ENCODE assay signal across 7 mouse cellular contexts in the genomic region with DNA sequence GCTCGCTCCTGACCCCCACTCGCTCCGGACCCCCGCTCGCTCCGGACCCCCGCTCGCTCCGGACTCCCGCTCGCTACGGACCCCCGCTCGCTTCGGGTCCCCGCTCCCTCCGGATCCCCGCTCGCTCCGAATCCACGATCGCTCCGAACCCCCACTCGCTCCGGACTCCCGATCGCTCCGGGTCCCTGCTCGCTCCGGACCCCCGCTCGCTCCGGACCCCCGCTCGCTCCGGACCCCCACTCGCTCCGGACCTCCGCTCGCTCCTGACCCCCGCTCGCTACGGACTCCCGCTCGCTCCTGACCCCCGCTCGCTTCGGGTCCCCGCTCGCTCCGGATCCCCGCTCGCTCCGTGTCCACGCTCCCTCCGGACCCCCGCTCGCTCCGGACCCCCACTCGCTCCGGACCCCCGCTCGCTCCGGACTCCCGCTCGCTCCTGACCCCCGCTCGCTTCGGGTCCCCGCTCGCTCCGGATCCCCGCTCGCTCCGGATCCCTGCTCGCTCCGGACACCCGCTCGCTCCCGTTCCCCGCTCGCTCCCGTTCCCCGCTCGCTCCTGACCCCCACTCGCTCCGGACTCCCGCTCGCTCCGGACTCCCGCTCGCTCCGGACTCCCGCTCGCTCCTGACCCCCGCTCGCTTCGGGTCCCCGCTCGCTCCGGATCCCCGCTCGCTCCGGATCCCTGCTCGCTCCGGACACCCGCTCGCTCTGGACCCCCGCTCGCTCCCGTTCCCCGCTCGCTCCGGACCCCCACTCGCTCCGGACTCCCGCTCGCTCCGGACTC. TPM values are rescaled to one million over a fixed set of nuclear protein-coding genes. Genes with fewer than 3 reads are reported as not detected.
DNase-seq lines count a peak whose midpoint lies in the region; ATAC-seq and TF ChIP-seq lines count a peak whose summit lies in the region.
"Not testable (repeated sequence)": the region's sequence is repeated elsewhere in the genome, so short reads cannot be mapped to it uniquely, and the experiment has no call there.

No protein-coding gene starts in this region.

- H3K9ac ChIP-seq in forebrain, postnatal 0 days, result peak overlapping the region; percentile 43
- peak overlapping the region; percentile 53 for H3K9ac ChIP-seq in hindbrain, embryonic 12.5 days
- peak overlapping the region; percentile 58 for H3K9ac ChIP-seq in kidney, embryonic 16.5 days (replicated peaks; ENCODE audit: low read length)
- peak overlapping the region; percentile 54 for H3K9ac ChIP-seq in liver, adult 2 months (ENCODE audit: low read depth, low read length)
- H3K9ac ChIP-seq in neural tube, embryonic 13.5 days, result peak overlapping the region; percentile 67

- peak; percentile 30 for DNase-seq in embryonic facial prominence, embryonic 10.5 days (ENCODE audit: low spot score)
- DNase-seq in forebrain, postnatal 0 days, result peak; percentile 48
- not testable (repeated sequence) for DNase-seq in liver, adult 2 months (ENCODE audit: extremely low read depth, low read depth, low spot score)
- DNase-seq in lung, postnatal 10 days, result peak; percentile 45

- peak overlapping the region; percentile 60 for H3K4me3 ChIP-seq in embryonic facial prominence, embryonic 10.5 days
- peak overlapping the region; percentile 46 for H3K4me3 ChIP-seq in forebrain, postnatal 0 days (ENCODE audit: low read depth, low read length)
- H3K4me3 ChIP-seq in hindbrain, embryonic 12.5 days, result peak overlapping the region; percentile 50
- peak overlapping the region; percentile 54 for H3K4me3 ChIP-seq in kidney, embryonic 16.5 days (ENCODE audit: low read length)
- peak overlapping the region; percentile 44 for H3K4me3 ChIP-seq in liver, adult 2 months (ENCODE audit: insufficient read depth, low read depth, low read length)
- peak overlapping the region; percentile 47 for H3K4me3 ChIP-seq in neural tube, embryonic 13.5 days

- H3K79me2 ChIP-seq in liver, adult 2 months (ENCODE audit: control insufficient read depth, insufficient read depth, low read length), result not testable (repeated sequence)

- H3K9me3 ChIP-seq in embryonic facial prominence, embryonic 10.5 days; forebrain, postnatal 0 days (ENCODE audit: low read length); hindbrain, embryonic 12.5 days (replicated peaks); kidney, embryonic 16.5 days (ENCODE audit: low read length); neural tube, embryonic 13.5 days: not testable (repeated sequence)

- not testable (repeated sequence) for TF ChIP-seq POLR2A in liver, adult 2 months (IDR thresholded peaks at IDR 0.05; ENCODE audit: extremely low read depth, insufficient read depth, low read length)

- H3K4me2 ChIP-seq in forebrain, postnatal 0 days (ENCODE audit: low read depth), result peak overlapping the region; percentile 98
- H3K4me2 ChIP-seq in hindbrain, embryonic 12.5 days (replicated peaks), result peak overlapping the region; percentile 96
- H3K4me2 ChIP-seq in kidney, embryonic 16.5 days (replicated peaks; ENCODE audit: low read depth, low read length), result peak overlapping the region; percentile 76
- H3K4me2 ChIP-seq in neural tube, embryonic 13.5 days, result peak overlapping the region; percentile 88

- peaks cover 94% of the 10 kb centered on the region for H3K27me3 ChIP-seq in embryonic facial prominence, embryonic 10.5 days (replicated peaks; ENCODE audit: low read depth, poor library complexity, severe bottlenecking)
- peaks cover 38% of the 10 kb centered on the region for H3K27me3 ChIP-seq in forebrain, postnatal 0 days (ENCODE audit: insufficient read depth, low read length)
- H3K27me3 ChIP-seq in hindbrain, embryonic 12.5 days, result peaks cover 73% of the 10 kb centered on the region
- peaks cover 59% of the 10 kb centered on the region for H3K27me3 ChIP-seq in kidney, embryonic 16.5 days (ENCODE audit: insufficient read depth, low read length)
- peaks cover 17% of the 10 kb centered on the region for H3K27me3 ChIP-seq in liver, adult 2 months (ENCODE audit: control insufficient read depth, insufficient read depth, low read length)
- H3K27me3 ChIP-seq in neural tube, embryonic 13.5 days, result peaks cover 73% of the 10 kb centered on the region

- H3K4me1 ChIP-seq in embryonic facial prominence, embryonic 10.5 days, result peaks cover 18% of the 10 kb centered on the region
- H3K4me1 ChIP-seq in forebrain, postnatal 0 days (ENCODE audit: insufficient read depth); kidney, embryonic 16.5 days (ENCODE audit: insufficient read depth, low read length); liver, adult 2 months (ENCODE audit: control insufficient read depth, insufficient read depth, low read length): not testable (repeated sequence)
- peaks cover 10% of the 10 kb centered on the region for H3K4me1 ChIP-seq in hindbrain, embryonic 12.5 days
- peaks cover 16% of the 10 kb centered on the region for H3K4me1 ChIP-seq in neural tube, embryonic 13.5 days (replicated peaks)

- not testable (repeated sequence) for H3K36me3 ChIP-seq in embryonic facial prominence, embryonic 10.5 days (replicated peaks); forebrain, postnatal 0 days (ENCODE audit: insufficient read depth); hindbrain, embryonic 12.5 days; kidney, embryonic 16.5 days (ENCODE audit: insufficient read depth, low read length); liver, adult 2 months (ENCODE audit: control insufficient read depth, insufficient read depth, low read length); neural tube, embryonic 13.5 days

- 1% methylated on average over 118 of the region's 119 CpGs for WGBS in embryonic facial prominence, embryonic 10.5 days
- 1% methylated on average over 113 of the region's 119 CpGs for WGBS in forebrain, postnatal 0 days
- WGBS in hindbrain, embryonic 12.5 days, result 1% methylated on average over 101 of the region's 119 CpGs
- WGBS in kidney, embryonic 16.5 days, result under 1% methylated on average over 56 of the region's 119 CpGs
- 2% methylated on average over 111 of the region's 119 CpGs for WGBS in liver, adult 2 months
- WGBS in neural tube, embryonic 13.5 days, result under 1% methylated on average over 110 of the region's 119 CpGs

- not testable (repeated sequence) for TF ChIP-seq CTCF in forebrain, postnatal 0 days (IDR thresholded peaks at IDR 0.05; ENCODE audit: low read depth); liver, adult 2 months (IDR thresholded peaks at IDR 0.05; ENCODE audit: low read depth, low read length)

- not testable (repeated sequence) for H3K27ac ChIP-seq in embryonic facial prominence, embryonic 10.5 days (replicated peaks); forebrain, postnatal 0 days (ENCODE audit: low read depth, low read length); hindbrain, embryonic 12.5 days; kidney, embryonic 16.5 days (ENCODE audit: low read length); liver, adult 2 months (replicated peaks; ENCODE audit: insufficient read depth, low read depth, low read length); neural tube, embryonic 13.5 days (replicated peaks)

- ATAC-seq in forebrain, postnatal 0 days; hindbrain, embryonic 12.5 days (ENCODE audit: low FRiP score); kidney, embryonic 16.5 days (ENCODE audit: low FRiP score, low TSS enrichment); neural tube, embryonic 13.5 days (ENCODE audit: low read depth): not testable (repeated sequence)

RNA-seq across cellular contexts. Expression of a gene that starts 19.3 kb away (rescaled TPM):
- polyA plus RNA-seq in embryonic facial prominence, embryonic 10.5 days (2016; fragmentation: Nextera tagmentation; extraction: Ambion mirVana), result 0.26 and 0.31 TPM in 2 replicates
- 2.6 and 5.4 TPM in 2 replicates for total RNA-seq in forebrain, postnatal 0 days (2014; rRNA removed)
- polyA plus RNA-seq in forebrain, postnatal 0 days (2015; fragmentation: Nextera tagmentation; extraction: Ambion mirVana), result 1.5 and 2.4 TPM in 2 replicates
- polyA plus RNA-seq in hindbrain, embryonic 12.5 days (2016; fragmentation: Nextera tagmentation; extraction: Ambion mirVana), result 1.1 and 1.3 TPM in 2 replicates
- 7.8 and 9.6 TPM in 2 replicates for polyA plus RNA-seq in kidney, embryonic 16.5 days (2015; fragmentation: Nextera tagmentation; extraction: Ambion mirVana)
- total RNA-seq in liver, adult 2 months (2014; rRNA removed), result 9.5 and 12.0 TPM in 2 replicates
- polyA plus RNA-seq in liver, adult 2 months (2012; rRNA removed), result 0.83 and 1.3 TPM in 2 replicates
- 0.98 and 1.0 TPM in 2 replicates for polyA plus RNA-seq in neural tube, embryonic 13.5 days (2015; fragmentation: Nextera tagmentation; extraction: Ambion mirVana)

RNA-seq across cellular contexts. Expression of a gene that starts 21.5 kb away (rescaled TPM):
- 0.32 and 0.91 TPM in 2 replicates for polyA plus RNA-seq in embryonic facial prominence, embryonic 10.5 days (2016; fragmentation: Nextera tagmentation; extraction: Ambion mirVana)
- 1.4 and 3.0 TPM in 2 replicates for total RNA-seq in forebrain, postnatal 0 days (2014; rRNA removed)
- polyA plus RNA-seq in forebrain, postnatal 0 days (2015; fragmentation: Nextera tagmentation; extraction: Ambion mirVana), result 2.2 and 2.4 TPM in 2 replicates
- 1.4 and 4.1 TPM in 2 replicates for polyA plus RNA-seq in hindbrain, embryonic 12.5 days (2016; fragmentation: Nextera tagmentation; extraction: Ambion mirVana)
- 5.1 and 7.3 TPM in 2 replicates for polyA plus RNA-seq in kidney, embryonic 16.5 days (2015; fragmentation: Nextera tagmentation; extraction: Ambion mirVana)
- total RNA-seq in liver, adult 2 months (2014; rRNA removed), result 0.46 and 0.81 TPM in 2 replicates
- polyA plus RNA-seq in liver, adult 2 months (2012; rRNA removed), result 0.32 TPM in 2 replicates
- 1.7 and 3.4 TPM in 2 replicates for polyA plus RNA-seq in neural tube, embryonic 13.5 days (2015; fragmentation: Nextera tagmentation; extraction: Ambion mirVana)

RNA-seq across cellular contexts. Expression of a gene that starts 23.6 kb away (rescaled TPM):
- polyA plus RNA-seq in embryonic facial prominence, embryonic 10.5 days (2016; fragmentation: Nextera tagmentation; extraction: Ambion mirVana), result 41.2 and 45.6 TPM in 2 replicates
- total RNA-seq in forebrain, postnatal 0 days (2014; rRNA removed), result 31.5 and 34.9 TPM in 2 replicates
- 26.4 and 27.2 TPM in 2 replicates for polyA plus RNA-seq in forebrain, postnatal 0 days (2015; fragmentation: Nextera tagmentation; extraction: Ambion mirVana)
- 32.1 and 32.7 TPM in 2 replicates for polyA plus RNA-seq in hindbrain, embryonic 12.5 days (2016; fragmentation: Nextera tagmentation; extraction: Ambion mirVana)
- 36.1 and 40.5 TPM in 2 replicates for polyA plus RNA-seq in kidney, embryonic 16.5 days (2015; fragmentation: Nextera tagmentation; extraction: Ambion mirVana)
- total RNA-seq in liver, adult 2 months (2014; rRNA removed), result 2.3 and 2.6 TPM in 2 replicates
- polyA plus RNA-seq in liver, adult 2 months (2012; rRNA removed), result 11.0 and 15.6 TPM in 2 replicates
- polyA plus RNA-seq in neural tube, embryonic 13.5 days (2015; fragmentation: Nextera tagmentation; extraction: Ambion mirVana), result 29.2 and 31.9 TPM in 2 replicates

RNA-seq across cellular contexts. Expression of a gene that starts 39.9 kb away (rescaled TPM):
- 0.26 and 0.35 TPM in 2 replicates for polyA plus RNA-seq in embryonic facial prominence, embryonic 10.5 days (2016; fragmentation: Nextera tagmentation; extraction: Ambion mirVana)
- total RNA-seq in forebrain, postnatal 0 days (2014; rRNA removed), result not detected in 2 replicates
- 0.06 and 0.29 TPM in 2 replicates for polyA plus RNA-seq in forebrain, postnatal 0 days (2015; fragmentation: Nextera tagmentation; extraction: Ambion mirVana)
- 0.65 and 0.68 TPM in 2 replicates for polyA plus RNA-seq in hindbrain, embryonic 12.5 days (2016; fragmentation: Nextera tagmentation; extraction: Ambion mirVana)
- polyA plus RNA-seq in kidney, embryonic 16.5 days (2015; fragmentation: Nextera tagmentation; extraction: Ambion mirVana), result 0.26 and 0.51 TPM in 2 replicates
- 0.20 TPM in 1 of 2 replicates, not detected in the other for total RNA-seq in liver, adult 2 months (2014; rRNA removed)
- polyA plus RNA-seq in liver, adult 2 months (2012; rRNA removed), result not detected in 2 replicates
- 0.63 and 0.94 TPM in 2 replicates for polyA plus RNA-seq in neural tube, embryonic 13.5 days (2015; fragmentation: Nextera tagmentation; extraction: Ambion mirVana)

RNA-seq across cellular contexts. Expression of a gene that starts 41.4 kb away (rescaled TPM):
- polyA plus RNA-seq in embryonic facial prominence, embryonic 10.5 days (2016; fragmentation: Nextera tagmentation; extraction: Ambion mirVana), result 13.7 and 14.7 TPM in 2 replicates
- total RNA-seq in forebrain, postnatal 0 days (2014; rRNA removed), result 8.6 and 9.5 TPM in 2 replicates
- polyA plus RNA-seq in forebrain, postnatal 0 days (2015; fragmentation: Nextera tagmentation; extraction: Ambion mirVana), result 13.4 and 14.0 TPM in 2 replicates
- polyA plus RNA-seq in hindbrain, embryonic 12.5 days (2016; fragmentation: Nextera tagmentation; extraction: Ambion mirVana), result 10.9 and 12.6 TPM in 2 replicates
- 13.8 and 15.1 TPM in 2 replicates for polyA plus RNA-seq in kidney, embryonic 16.5 days (2015; fragmentation: Nextera tagmentation; extraction: Ambion mirVana)
- 4.0 and 5.0 TPM in 2 replicates for total RNA-seq in liver, adult 2 months (2014; rRNA removed)
- polyA plus RNA-seq in liver, adult 2 months (2012; rRNA removed), result 8.1 and 9.0 TPM in 2 replicates
- 11.8 and 12.4 TPM in 2 replicates for polyA plus RNA-seq in neural tube, embryonic 13.5 days (2015; fragmentation: Nextera tagmentation; extraction: Ambion mirVana)
